Mouse (Mus musculus): Measurements from ENCODE around the gene Olfm2. TPM values are rescaled to one million over a fixed set of nuclear protein-coding genes. Genes with fewer than 3 reads are reported as not detected.

The Olfm2 gene
- polyA plus RNA-seq, 1 experiment from 2014 or later: 4.1 TPM

DNA sequence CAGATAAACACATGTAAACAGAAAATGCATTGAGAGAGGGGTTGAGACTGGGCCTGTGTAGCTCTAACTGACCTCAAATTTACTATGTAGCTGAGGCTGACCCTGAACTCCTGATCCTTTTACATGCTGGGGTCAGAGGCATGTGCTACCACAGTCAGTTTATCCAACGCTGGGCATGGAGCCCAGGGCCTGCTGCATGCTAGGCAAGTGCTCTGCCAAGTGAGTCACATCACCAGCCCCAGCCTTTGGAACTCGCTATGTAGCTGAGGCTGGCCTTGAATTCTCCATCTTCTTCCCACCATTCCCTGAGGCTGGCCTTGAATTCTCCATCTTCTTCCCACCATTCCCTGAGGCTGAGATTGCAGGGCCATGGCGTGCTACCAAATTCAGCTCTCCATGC lies 35.7 kb downstream of the Olfm2 start:
- WGBS: 77% methylated on average over 3 of the region's 3 CpGs
- Histone ChIP-seq H3K27ac (ENCODE audit: low read depth, low read length) (no peak overlapping the region), H3K4me2 (replicated peaks; ENCODE audit: low read depth) (no peak overlapping the region), H3K9ac (ENCODE audit: low read depth, low read length) (no peak overlapping the region), H3K9me3 (ENCODE audit: control insufficient read depth) (no peaks in the 10 kb centered on the region), H3K4me1 (replicated peaks; ENCODE audit: control insufficient read depth, insufficient read depth, low read length) (no peaks in the 10 kb centered on the region), H3K4me3 (ENCODE audit: low read depth, low read length) (no peak overlapping the region), H3K36me3 (ENCODE audit: control insufficient read depth, insufficient read depth) (no peaks in the 10 kb centered on the region), H3K27me3 (replicated peaks; ENCODE audit: control insufficient read depth, insufficient read depth, low read length) (no peaks in the 10 kb centered on the region)
- no peak for TF ChIP-seq CTCF (IDR thresholded peaks at IDR 0.05; ENCODE audit: low read depth)
- ATAC-seq: no peak

DNA sequence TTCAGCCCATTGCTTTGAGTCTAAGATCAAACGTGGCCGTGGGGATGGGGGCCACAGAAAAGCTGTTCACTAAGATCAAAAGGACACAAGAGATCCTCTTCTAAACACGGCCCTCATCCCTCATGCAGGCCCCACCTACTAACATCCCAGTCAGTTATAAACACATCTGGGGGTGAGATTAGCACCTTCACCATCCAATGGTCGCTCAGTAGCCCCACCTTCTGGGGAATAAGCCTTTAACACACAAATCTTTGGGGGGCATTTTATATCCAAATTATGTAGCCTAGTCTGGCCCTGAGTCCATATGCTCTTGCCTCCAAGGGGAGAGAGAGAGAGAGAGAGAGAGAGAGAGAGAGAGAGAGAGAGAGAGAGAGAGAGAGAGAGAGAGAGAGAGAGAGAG lies 40.2 kb downstream of the Olfm2 start:
- Histone ChIP-seq H3K4me2 (replicated peaks; ENCODE audit: low read depth) (no peak overlapping the region), H3K36me3 (ENCODE audit: control insufficient read depth, insufficient read depth) (no peaks in the 10 kb centered on the region), H3K27me3 (replicated peaks; ENCODE audit: control insufficient read depth, insufficient read depth, low read length) (no peaks in the 10 kb centered on the region), H3K4me3 (ENCODE audit: low read depth, low read length) (no peak overlapping the region), H3K9ac (ENCODE audit: low read depth, low read length) (no peak overlapping the region), H3K9me3 (ENCODE audit: control insufficient read depth) (no peaks in the 10 kb centered on the region), H3K4me1 (replicated peaks; ENCODE audit: control insufficient read depth, insufficient read depth, low read length) (no peaks in the 10 kb centered on the region), H3K27ac (ENCODE audit: low read depth, low read length) (no peak overlapping the region)
- no peak for TF ChIP-seq CTCF (IDR thresholded peaks at IDR 0.05; ENCODE audit: low read depth)
- no peak for ATAC-seq
- WGBS: 37% methylated on average over 4 of the region's 4 CpGs

DNA sequence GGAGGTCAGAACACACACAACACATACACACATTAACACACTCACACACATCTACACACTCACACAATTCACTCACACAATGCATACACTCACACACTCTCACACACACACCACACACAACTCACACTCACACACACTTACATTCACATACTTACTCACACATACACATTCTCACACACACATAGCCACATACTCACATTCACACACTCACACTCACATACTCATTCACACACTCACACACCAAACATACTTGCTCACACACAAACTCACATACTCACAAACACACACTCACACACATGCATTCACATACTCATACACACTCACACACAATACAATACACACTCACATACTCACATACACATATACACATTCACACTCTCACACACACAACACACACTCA lies 40.7 kb downstream of the Olfm2 start:
- no peak for ATAC-seq
- H3K4me3 ChIP-seq (ENCODE audit: low read depth, low read length): no peak overlapping the region
- no peaks in the 10 kb centered on the region for H3K4me1 ChIP-seq (replicated peaks; ENCODE audit: control insufficient read depth, insufficient read depth, low read length)
- TF ChIP-seq CTCF (IDR thresholded peaks at IDR 0.05; ENCODE audit: low read depth): no peak
- no peak overlapping the region for H3K9ac ChIP-seq (ENCODE audit: low read depth, low read length)
- H3K27me3 ChIP-seq (replicated peaks; ENCODE audit: control insufficient read depth, insufficient read depth, low read length): no peaks in the 10 kb centered on the region
- no peaks in the 10 kb centered on the region for H3K9me3 ChIP-seq (ENCODE audit: control insufficient read depth)
- no peak overlapping the region for H3K27ac ChIP-seq (ENCODE audit: low read depth, low read length)
- no peaks in the 10 kb centered on the region for H3K36me3 ChIP-seq (ENCODE audit: control insufficient read depth, insufficient read depth)
- H3K4me2 ChIP-seq (replicated peaks; ENCODE audit: low read depth): no peak overlapping the region

DNA sequence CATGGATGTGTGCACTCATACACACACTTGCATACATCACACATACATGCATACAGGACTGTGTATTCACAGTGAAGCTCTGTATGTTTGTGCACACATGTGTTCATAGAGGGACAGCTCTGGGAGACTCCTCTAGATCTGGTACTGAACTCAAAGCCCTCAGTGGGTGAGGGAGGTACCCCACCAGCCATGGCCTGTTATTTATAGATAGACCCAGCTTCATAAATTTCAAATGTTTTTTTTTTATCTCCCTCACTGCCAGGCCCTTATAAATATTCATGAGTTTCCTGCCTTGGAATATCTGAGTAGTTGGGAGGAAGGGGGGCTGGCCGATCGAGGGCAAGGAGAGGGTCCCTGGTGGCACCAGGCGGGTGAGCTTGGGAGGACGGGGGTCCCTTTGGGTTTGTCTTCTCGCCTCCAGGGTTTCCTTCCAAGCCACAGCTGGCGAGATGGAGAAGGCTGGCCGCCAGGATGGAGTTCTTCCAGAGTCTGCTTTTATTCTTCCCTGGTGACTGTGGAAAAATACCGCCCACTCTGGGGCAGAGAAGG lies 42.2 kb downstream of the Olfm2 start:
- 71% methylated on average over 8 of the region's 8 CpGs for WGBS
- no peak for TF ChIP-seq CTCF (IDR thresholded peaks at IDR 0.05; ENCODE audit: low read depth)
- ATAC-seq: no peak
- Histone ChIP-seq H3K36me3 (ENCODE audit: control insufficient read depth, insufficient read depth) (no peaks in the 10 kb centered on the region), H3K27ac (ENCODE audit: low read depth, low read length) (no peak overlapping the region), H3K27me3 (replicated peaks; ENCODE audit: control insufficient read depth, insufficient read depth, low read length) (no peaks in the 10 kb centered on the region), H3K4me3 (ENCODE audit: low read depth, low read length) (no peak overlapping the region), H3K9ac (ENCODE audit: low read depth, low read length) (no peak overlapping the region), H3K9me3 (ENCODE audit: control insufficient read depth) (no peaks in the 10 kb centered on the region), H3K4me2 (replicated peaks; ENCODE audit: low read depth) (no peak overlapping the region), H3K4me1 (replicated peaks; ENCODE audit: control insufficient read depth, insufficient read depth, low read length) (no peaks in the 10 kb centered on the region)

DNA sequence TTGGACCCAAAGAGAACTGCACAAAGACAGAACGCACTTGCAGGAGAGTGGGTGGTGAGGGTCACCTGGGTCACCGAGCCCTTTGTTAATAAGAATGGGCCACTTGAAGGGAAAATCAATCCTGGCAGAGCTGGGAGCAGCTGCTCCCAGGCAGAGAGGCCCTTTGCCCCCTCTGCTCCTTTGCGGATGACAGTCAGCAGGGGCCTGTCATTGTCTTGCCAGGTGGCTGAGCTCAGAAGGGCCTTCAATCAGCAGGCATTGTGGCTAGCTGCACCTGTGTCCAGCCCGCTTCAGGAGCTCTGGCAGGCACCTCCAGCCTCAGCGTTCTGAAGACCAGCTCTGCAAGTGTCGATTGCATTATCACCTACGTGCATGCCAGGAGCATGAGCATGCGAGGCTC lies 48.7 kb downstream of the Olfm2 start:
- no peak for TF ChIP-seq CTCF (IDR thresholded peaks at IDR 0.05; ENCODE audit: low read depth)
- H3K27me3 ChIP-seq (replicated peaks; ENCODE audit: control insufficient read depth, insufficient read depth, low read length): 0 out of 2 replicates have a peak, but pooled peaks cover 7% of the 10 kb centered on the region
- ATAC-seq: no peak
- no peak overlapping the region for H3K9ac ChIP-seq (ENCODE audit: low read depth, low read length)
- no peaks in the 10 kb centered on the region for H3K4me1 ChIP-seq (replicated peaks; ENCODE audit: control insufficient read depth, insufficient read depth, low read length)
- H3K27ac ChIP-seq (ENCODE audit: low read depth, low read length): no peak overlapping the region
- 25% methylated on average over 8 of the region's 8 CpGs for WGBS
- H3K9me3 ChIP-seq (ENCODE audit: control insufficient read depth): no peaks in the 10 kb centered on the region
- H3K36me3 ChIP-seq (ENCODE audit: control insufficient read depth, insufficient read depth): no peaks in the 10 kb centered on the region
- no peak overlapping the region for H3K4me2 ChIP-seq (replicated peaks; ENCODE audit: low read depth)
- H3K4me3 ChIP-seq (ENCODE audit: low read depth, low read length): no peak overlapping the region

- WGBS: 71% methylated on average over 5 of the region's 5 CpGs
- Histone ChIP-seq H3K4me2 (replicated peaks; ENCODE audit: low read depth) (no peak overlapping the region), H3K4me3 (ENCODE audit: low read depth, low read length) (no peak overlapping the region)
These were observed 49.9 kb downstream of the Olfm2 start for GRCm38 (mm10) chr9:20696107-20696712.

More at GRCm38 (mm10) chr9:20696107-20696712, 49.9 kb downstream of the Olfm2 start:
- H3K9me3 ChIP-seq (ENCODE audit: control insufficient read depth): no peaks in the 10 kb centered on the region
- ATAC-seq: no peak
- 0 out of 2 replicates have a peak, but pooled peaks cover 7% of the 10 kb centered on the region for H3K27me3 ChIP-seq (replicated peaks; ENCODE audit: control insufficient read depth, insufficient read depth, low read length)
- TF ChIP-seq CTCF (IDR thresholded peaks at IDR 0.05; ENCODE audit: low read depth): no peak
- H3K27ac ChIP-seq (ENCODE audit: low read depth, low read length): no peak overlapping the region
- H3K36me3 ChIP-seq (ENCODE audit: control insufficient read depth, insufficient read depth): no peaks in the 10 kb centered on the region
- H3K9ac ChIP-seq (ENCODE audit: low read depth, low read length): no peak overlapping the region
- H3K4me1 ChIP-seq (replicated peaks; ENCODE audit: control insufficient read depth, insufficient read depth, low read length): no peaks in the 10 kb centered on the region

Measured in intestine, postnatal 0 days (tissue).